Mouse (Mus musculus) cerebellum, postnatal 14 days (tissue): Measurements from ENCODE around the gene Trim34b.
"Not testable (repeated sequence)": the region's sequence is repeated elsewhere in the genome, so short reads cannot be mapped to it uniquely, and the experiment has no call there.

ENCODE experiments used
- DNase-seq, 2 experiments: peaks; one replicate each; pipeline ENCODE4 v3.0.0; 2021; ENCODE audit warnings: mixed read lengths in 2 of 2

Trim34b gene

DNA sequence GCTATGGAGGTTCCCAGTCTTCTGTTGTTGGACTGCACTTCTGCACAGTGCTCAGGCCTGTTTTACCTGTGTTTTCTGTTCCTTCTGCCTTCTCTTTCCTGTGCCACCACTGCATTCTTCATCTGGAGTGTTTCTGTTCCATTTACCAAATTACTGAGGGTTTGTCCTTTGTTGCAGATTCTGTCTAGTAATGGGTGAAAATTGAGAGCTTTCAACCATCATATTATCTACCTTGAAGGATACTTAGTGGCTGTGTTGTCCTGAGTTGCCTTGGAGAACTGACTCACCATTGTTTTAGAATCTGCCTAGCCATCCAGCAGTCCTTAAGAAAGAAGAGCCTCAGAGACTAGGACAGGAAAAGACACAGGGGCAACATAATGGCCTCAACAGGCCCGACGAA lies at the start of gene Trim34b:
TSS of gene Trim34b (plus strand) at position 301 of the 400 bp plus-strand sequence.
- not testable (repeated sequence) for DNase-seq

DNA sequence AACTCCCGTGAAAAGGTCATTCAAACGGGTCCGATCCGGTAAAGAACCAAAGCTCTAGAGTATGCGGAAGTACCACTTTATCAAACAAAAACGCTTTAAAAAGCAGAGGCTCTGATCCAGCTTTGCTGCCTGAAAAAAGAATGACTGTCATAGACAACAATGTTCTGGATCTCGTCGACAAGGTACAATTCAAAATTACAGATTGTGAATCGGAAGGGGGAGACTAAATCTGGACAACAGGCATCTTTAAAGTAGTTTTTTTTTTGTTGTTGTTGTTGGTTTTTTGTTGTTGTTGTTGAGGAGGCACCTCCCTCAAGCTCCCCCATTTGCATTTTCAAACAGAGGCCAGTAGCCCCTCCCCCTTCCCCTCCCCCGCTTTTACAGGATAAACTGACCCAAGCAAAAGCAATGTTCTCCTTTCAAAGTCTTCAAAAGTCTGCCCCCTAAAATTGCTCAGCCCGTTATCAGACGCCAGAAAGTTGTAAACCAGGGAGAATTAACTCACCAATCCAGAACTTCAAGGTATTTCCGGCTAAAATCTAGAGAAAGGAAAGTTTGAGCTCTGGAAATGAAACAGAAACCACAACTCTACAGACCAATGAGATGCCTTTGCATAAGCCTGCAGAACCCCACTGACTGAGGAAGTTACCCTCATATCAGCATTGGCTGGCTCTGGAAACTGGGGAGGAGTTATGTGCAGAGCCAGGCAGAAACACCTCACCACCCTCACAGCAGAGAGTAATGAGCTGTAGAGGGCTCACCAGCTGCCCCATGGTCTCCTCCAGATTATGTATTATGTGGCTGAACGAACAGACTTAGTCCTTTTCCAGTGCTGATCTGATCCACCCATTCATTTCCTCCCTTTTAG lies 41.5 kb upstream of the Trim34b start, which contains the start of gene Trim5:
TSS of gene Trim5 (minus strand) at position 519 of the 868 bp plus-strand sequence.
- not testable (repeated sequence) for DNase-seq

DNA sequence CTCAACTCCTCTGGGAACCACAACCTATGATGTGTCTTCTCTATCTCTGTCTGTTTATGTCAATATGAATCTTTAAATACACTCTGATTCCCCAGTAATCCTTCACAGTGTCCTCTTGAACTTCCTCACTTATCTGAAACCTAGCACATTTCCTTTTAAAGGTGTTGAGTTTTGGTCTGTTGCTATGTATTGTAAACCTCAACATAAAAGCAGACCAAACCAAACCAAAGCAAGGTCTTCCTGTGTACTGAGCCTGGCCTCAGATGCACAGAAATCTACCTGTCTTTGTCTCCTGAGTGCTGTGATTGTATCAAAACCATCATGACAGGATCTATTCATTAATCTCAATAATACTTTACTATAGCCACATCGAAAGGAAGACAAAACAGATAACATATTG lies 38.6 kb upstream of the Trim34b start:
- DNase-seq, result no peak

DNA sequence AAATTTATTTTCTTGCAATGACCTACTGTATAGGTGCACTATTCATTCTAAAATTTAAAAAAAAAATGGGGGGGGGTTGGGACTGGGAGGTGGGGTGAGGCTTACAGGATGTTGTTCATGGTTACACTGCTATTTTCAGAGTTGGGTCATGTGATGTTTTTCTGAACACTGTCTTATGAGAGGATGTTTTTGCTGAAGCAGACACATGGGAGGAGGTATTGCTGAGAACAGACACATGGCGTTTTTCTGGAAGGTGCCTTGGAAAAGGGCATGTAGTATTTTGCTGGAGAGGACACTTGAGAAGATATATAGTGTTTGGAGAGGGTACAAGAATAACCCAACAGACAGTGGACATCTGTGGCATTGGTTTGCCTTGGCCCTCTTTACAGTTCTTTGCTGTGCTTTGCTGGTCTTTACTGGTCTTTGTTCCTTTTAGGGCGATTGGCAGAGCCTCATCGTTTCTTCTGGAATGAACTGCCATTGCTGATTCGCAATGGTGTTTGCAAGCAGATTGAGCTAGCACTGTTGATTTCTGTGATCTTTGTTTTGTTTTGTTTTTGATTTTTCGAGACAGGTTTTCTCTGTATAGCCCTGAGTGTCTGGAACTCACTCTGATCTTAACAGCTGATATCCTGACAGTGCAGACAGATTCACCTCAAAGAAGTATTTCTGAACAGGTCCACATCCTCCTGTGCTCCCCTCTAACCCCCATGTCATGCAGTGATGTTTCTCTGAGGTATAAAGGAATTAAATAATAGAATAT lies 37.5 kb upstream of the Trim34b start:
- DNase-seq, result no peak

DNA sequence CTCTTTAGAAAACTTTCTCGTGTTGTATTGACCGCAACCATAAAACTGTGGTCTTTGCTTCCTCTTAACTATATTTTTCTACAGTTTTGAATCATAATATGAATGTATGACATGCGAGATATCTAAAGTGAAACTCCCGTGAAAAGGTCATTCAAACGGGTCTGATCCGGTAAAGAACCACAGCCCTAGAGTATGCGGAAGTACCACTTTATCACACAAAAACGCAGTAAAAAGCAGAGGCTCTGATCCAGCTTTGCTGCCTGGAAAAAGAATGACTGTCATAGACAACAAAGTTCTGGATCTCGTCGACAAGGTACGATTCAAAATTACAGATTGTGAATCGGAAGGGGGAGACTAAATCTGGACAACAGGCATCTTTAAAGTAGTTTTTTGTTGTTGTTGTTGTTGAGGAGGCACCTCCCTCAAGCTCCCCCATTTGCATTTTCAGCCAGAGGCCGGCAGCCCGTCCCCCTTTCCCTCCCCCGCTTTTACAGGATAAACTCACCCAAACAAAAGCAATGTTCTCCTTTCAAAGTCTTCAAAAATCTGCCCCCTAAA lies 14.4 kb upstream of the Trim34b start:
- DNase-seq, result no peak

DNA sequence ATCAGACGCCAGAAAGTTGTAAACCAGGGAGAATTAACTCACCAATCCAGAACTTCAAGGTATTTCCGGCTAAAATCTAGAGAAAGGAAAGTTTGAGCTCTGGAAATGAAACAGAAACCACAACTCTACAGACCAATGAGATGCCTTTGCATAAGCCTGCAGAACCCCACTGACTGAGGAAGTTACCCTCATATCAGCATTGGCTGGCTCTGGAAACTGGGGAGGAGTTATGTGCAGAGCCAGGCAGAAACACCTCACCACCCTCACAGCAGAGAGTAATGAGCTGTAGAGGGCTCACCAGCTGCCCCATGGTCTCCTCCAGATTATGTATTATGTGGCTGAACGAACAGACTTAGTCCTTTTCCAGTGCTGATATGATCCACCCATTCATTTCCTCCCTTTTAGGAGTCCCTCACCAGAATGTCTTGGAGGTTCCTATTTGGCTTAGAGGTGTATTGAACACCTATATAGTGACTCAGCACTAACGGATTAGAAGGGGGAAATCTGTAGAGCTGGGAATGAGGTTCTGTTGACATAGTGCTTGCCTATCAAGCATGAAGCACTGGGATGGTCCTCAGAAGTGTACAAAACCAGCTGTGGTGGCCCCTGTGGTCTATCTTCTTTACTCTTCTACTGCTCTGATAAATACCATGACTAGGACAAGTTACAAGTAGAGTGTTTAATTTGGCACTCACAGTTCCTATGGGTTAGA lies 13.7 kb upstream of the Trim34b start, which contains the start of gene Trim12a:
TSS of gene Trim12a (minus strand) at position 98 of the 712 bp plus-strand sequence.
- not testable (repeated sequence) for DNase-seq

DNA sequence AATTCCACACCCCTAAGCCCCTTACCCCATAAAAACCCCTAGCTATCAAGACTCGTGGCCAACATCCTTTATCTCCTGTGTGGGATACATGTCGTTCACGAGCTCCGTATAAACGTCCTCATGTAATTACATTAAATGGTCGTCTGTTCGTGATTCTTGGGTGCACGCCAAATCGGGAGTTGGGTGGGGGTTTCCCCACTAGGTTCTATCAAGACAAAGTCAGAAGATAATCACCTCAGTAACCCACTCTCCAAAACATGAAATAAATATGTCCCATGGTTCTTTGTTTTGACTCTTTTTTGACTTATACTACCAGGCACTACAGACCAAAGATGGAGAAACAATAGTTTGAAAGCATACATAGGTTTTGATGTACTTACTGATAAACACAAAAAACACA lies 7.2 kb upstream of the Trim34b start:
- DNase-seq, result no peak

DNA sequence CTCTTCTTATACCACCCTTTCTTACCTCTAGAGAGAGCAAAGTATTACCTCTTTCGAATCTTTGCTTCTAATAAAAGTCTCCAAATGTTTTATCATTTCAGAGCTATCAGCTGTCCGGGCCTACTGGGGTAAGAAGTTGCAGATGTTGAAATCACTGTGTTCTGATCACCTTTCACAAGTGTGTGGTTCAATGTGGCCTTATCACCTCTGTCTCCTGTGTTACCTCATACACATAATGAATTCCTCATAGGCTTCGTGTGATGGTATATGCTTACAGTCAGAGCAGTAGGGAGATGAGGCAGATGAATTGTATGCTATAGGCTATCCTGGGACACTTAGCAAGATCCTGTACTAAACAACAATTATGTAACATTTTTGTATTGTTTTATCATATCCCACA lies 6.3 kb downstream of the Trim34b start:
- not testable (repeated sequence) for DNase-seq

DNA sequence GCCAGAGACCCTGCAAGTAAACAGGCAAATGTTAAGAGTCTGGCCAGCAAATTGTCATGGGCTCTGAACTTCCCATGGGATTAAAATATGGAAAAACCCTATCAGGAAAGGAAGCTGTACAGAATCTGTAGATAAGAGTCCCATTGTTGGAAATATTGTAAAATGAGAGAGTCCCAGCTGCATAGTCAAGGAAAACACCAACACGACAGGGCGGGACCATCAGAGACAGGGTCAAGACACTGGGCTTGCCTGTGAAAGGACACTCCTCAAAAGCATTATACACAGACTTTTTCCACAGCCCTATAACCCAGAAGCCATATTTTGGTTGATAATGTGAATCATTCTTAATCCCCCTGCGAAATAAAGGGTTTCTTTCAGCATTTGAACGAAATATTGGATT lies 11.5 kb downstream of the Trim34b start:
- DNase-seq, result not testable (repeated sequence)

DNA sequence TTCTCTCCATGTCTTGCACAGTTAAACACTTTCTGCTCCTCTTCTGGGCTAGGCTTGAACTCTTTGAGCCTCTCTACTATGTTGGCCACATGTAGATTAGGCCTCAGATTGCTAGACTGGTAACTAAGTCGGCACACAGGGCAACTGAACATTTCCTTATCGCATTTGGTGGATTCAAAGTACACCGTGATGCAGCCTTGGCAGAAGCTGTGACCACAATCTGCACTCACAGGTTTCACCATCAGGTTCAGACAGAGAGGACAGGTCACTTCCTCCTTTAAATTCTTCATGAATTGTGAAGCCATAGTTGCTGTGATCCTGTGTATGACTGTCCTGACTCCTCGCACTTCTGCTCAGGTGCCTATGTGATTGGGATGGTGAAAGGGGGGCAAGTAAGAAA lies 18.8 kb downstream of the Trim34b start:
- not testable (repeated sequence) for DNase-seq

DNA sequence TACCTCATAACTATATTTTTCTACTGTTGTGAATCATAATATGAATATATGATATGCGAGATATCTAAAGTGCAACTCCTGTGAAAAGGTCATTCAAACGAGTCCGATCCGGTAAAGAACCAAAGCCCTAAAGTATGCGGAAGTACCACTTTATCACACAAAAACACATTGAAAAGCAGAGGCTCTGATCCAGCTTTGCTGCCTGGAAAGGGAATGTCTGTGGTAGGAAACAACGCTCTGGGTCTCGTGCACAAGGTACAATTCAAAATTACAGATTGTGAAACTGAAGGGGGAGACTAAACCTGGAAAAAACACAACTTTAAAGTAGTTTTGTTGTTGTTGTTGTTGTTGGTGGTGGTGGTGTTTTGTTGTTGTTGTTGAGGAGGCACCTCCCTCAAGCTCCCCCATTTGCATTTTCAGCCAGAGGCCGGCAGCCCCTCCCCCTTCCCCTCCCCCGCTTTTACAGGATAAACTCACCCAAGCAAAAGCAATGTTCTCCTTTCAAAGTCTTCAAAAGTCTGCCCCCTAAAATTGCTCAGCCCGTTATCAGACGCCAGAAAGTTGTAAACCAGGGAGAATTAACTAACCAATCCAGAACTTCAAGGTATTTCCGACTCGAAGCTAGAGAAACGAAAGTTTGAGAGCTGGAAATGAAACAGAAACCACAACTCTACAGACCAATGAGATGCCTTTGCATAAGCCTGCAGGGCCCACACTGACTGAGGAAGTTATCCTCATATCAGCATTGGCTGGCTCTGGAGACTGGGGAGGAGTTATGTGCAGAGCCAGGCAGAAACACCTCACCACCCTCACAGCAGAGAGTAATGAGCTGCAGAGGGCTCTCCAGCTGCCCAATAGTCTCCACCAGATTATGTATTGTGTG lies 23.7 kb downstream of the Trim34b start, which contains the start of gene Trim12c:
TSS of gene Trim12c (minus strand) at position 646 of the 883 bp plus-strand sequence.
- no peak for DNase-seq

DNA sequence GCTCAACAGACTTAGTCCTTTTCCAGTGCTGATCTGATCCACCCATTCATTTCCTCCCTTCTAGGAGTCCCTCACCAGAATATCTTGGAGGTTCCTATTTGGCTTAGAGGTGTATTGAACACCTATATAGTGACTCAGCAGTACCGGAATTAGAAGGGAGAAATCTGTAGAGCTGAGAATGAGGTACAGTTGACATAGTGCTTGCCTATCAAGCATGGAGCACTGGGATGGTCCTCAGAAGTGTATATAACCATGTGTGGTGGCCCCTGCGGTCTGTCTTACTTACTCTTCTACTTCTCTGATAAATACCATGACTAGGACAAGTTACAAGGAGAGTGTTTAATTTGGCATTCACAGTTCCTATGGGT lies 24.3 kb downstream of the Trim34b start:
- DNase-seq, result no peak

DNA sequence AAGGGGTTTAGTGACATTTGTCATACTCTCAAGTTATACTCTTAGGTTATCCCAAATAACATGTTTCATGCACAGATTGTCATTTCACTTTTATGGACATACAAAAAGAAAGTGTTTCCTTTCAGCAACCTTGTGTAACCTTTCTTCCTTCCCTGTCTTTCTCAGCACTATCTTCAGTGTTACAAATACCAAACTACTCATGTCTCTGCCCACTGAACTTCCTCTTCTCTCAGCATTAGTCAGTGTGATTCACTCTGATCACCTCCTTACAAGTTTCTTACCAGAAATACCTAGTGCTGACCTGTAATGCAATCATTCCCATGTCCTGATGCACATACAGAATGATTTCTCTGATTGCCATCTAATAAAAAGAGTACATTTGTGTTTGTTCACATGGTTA lies 37.1 kb downstream of the Trim34b start:
- DNase-seq, result no peak

DNA sequence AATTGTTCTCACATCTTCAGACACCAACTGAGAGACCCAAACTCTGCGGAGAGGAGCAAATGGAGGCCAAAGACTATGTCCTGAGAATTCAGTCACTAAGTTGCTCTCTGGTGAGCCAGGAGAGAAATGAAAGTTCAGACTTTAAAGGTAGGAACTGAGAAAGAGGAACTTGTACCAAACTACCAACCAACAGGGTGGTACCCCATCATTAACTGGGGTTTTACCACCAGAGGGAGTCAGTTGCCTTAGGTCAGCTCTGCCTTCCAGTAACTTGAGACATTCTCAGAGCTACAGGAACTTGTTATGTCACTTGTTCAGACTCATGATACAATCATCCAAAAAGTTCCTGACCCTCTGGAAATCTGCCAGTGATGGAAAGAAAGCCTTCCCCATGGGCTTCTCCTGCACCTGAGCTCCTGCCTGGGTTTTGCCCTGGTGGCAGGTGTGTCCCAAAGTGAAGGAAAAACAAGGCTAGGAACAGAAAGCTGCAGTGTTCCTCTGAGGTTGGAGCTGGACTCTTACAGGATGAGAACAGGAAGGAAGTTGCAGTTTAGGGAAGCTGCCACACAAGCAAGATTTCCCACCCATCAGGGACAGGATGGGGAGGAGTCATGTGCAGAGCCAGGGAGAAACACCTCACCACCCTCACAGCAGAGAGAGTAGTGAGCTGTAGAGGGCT lies 40.6 kb downstream of the Trim34b start, which contains the start of gene Trim30b:
TSS of gene Trim30b (minus strand) at position 149 of the 679 bp plus-strand sequence.
- DNase-seq, result no peak
